Mouse (Mus musculus): Measurements from ENCODE around the gene Rmi1.

DNA sequence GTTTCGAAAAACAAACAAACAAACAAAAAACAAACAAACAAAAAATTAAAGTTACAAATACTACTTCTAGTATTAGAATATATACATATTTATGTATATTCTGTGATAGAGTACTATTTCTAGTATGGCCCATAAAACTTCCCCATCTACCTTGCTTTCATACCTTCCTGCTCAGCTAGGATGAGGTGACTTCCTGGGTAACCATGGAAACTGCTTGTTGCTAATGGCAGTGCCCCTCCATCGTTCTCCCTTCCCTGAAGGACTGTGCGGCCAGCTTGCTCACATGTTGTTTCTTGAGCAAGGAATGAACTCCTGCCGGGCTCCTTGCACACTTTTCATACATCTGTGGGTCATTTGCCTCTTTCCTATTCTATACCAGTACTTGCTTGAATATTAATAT lies 41.3 kb downstream of the Rmi1 start:
- TF ChIP-seq CTCF (IDR thresholded peaks at IDR 0.05; ENCODE audit: borderline replicate concordance, insufficient read depth, low read depth, low read length) (no peak), POLR2A (IDR thresholded peaks at IDR 0.05; ENCODE audit: borderline replicate concordance, insufficient read depth, low read length) (no peak)

All from cerebellum, adult 2 months (tissue).